Mouse (Mus musculus) spleen, adult 18-20 months (tissue): ENCODE data around the gene Casq2.
"Not testable (repeated sequence)": the region's sequence is repeated elsewhere in the genome, so short reads cannot be mapped to it uniquely, and the experiment has no call there.

Experiments used
- DNase-seq, 2 experiments: peaks; one replicate each; pipeline ENCODE4 v3.0.0; 2022; ENCODE audit warnings: mixed read lengths in 2 of 2

Gene Casq2

GRCm38 (mm10) chr3:102138899-102139298 lies 52.7 kb downstream of the Casq2 start:
- DNase-seq: no peak

GRCm38 (mm10) chr3:102140606-102141005 lies 54.4 kb downstream of the Casq2 start:
- DNase-seq: no peak

GRCm38 (mm10) chr3:102141451-102141850 lies 55.2 kb downstream of the Casq2 start:
- DNase-seq: no peak

GRCm38 (mm10) chr3:102141893-102142292 lies 55.7 kb downstream of the Casq2 start:
- no peak for DNase-seq

DNA sequence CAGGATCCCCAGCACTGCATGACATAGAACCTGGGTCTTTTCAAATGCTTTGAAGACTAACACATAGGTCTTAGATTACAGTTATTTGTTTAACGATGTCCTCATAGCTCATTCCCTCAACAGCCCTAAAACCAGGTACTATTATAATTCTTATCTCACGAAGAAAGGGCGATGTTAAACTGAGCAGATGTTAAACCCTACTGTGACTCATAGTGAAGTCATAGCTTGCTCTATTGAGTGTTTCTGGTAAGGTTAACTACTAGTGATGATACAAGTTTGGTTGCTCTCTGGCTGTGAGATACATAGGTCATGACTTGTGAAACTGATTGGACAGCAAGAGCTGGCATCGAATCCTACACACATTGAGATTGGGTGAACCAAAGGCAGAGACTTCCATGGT lies 56.7 kb downstream of the Casq2 start:
- DNase-seq: no peak

- no peak for DNase-seq
These were observed 57.3 kb downstream of the Casq2 start for GRCm38 (mm10) chr3:102143536-102143935.

- DNase-seq: no peak
These were observed 58.2 kb downstream of the Casq2 start for GRCm38 (mm10) chr3:102144401-102144800.

DNA sequence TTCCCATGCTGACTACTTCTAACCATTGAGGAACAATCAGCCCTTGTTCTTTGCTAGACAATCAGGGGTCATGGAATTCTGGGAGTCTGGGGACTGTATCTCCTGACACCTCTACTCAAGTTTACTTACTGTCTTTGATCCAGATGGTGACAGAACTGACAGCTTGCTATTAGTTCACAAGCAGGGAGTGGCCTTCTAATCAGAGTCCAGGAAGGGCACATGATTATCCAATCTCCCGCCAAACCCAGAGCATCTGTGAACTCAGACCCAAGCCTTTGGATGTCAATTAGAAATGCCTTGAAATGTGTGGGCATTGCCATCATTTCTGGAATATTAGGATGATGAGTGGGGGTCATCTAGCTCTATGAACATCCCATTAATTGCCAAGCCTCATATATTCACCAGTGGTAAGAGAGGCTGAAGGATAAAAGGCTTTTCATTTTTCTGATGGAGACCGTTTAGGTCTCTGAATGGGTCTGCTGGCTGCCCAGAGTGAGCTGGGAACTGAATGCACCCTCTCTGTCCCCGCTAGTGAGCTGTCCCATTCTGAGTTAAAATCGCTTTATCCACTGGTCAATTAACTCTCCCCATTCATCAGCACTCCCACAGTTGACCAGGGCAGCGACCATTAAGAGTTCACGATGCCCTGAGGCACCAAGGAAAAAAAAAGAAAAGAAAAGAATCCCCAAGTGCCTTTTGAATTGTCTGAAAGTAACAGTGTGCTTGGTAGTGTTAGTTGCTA lies 59.6 kb downstream of the Casq2 start:
- no peak for DNase-seq

DNA sequence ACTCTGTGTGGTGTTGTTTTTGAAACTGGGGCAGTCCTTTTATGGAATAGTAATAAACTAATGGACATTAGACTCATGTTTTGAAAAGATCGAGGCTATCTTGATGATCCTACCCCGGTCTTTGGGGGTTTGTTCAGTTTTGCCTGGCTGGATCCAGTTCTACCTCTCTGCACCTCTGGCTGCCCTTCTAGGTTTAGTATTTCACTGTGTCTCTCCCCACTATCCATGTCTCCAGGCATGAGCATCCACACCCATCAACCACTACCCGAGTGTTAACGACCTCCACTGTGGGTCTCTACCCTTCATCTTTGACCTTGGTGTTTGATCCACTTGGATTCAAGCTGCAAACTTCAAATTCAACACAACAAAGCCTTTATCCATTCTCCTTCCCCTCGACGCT lies 60.2 kb downstream of the Casq2 start:
- no peak for DNase-seq

- DNase-seq: no peak
These were observed 61.0 kb downstream of the Casq2 start for GRCm38 (mm10) chr3:102147189-102147588.

DNA sequence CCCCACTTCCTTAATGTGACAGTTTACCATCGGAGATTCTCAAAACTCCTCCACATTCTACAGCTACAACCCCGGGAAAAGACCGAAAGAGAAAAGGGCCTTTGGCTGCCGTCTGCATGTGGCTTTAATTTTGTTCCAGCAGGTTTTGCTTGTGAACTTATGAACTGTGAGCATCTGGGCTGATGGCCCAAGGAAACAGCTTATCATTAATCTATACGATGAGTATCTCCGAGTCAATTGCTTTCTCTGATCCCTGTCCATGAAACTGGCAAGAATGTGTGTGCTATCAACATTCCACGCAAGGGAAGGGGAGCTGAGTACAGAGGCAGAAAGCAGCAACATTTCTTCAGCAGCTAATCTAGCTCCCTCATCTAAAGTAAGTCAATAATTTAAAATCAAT lies 63.7 kb downstream of the Casq2 start:
- no peak for DNase-seq

DNA sequence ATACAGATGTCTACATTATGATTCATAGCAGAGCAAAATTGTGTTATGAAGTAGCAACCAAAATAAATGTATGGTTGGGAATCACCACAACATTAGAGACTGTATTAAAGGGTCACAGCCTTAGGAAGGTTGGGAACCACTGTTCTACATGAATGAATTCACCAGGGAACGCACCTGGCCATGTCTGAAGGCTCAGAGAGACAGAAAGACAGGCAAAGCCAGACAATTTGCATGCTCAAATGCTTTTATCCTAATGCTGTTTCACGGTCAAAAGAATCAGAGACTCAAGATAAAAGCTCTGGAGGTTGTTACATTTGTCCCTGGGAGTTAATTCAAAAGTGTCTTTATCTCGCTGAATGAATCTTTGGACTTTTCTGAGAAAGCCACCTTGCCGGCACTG lies 65.6 kb downstream of the Casq2 start:
- DNase-seq: no peak

DNA sequence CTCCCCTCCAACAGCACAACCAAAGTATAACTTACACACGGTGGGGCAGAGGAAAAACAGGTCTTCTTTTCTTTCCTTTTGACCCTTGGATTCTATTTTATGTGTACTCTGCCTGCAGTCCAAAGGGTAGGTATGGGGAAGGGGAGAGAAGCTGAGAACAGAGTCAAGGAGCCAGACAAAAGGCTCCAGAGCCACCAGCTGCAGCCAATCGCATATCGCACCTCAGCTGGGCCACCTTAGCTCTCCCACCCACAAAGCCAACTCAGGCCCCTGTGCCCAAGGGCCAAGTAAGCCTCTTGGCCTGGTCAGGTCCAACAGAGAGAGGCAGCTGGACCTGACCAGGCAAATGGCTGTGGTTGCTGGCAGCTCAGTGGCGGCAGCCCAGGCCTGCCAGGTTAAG lies 66.3 kb downstream of the Casq2 start:
- DNase-seq: no peak

GRCm38 (mm10) chr3:102152872-102153271 lies 66.7 kb downstream of the Casq2 start:
- no peak for DNase-seq

GRCm38 (mm10) chr3:102154107-102154506 lies 67.9 kb downstream of the Casq2 start:
- DNase-seq: no peak

DNA sequence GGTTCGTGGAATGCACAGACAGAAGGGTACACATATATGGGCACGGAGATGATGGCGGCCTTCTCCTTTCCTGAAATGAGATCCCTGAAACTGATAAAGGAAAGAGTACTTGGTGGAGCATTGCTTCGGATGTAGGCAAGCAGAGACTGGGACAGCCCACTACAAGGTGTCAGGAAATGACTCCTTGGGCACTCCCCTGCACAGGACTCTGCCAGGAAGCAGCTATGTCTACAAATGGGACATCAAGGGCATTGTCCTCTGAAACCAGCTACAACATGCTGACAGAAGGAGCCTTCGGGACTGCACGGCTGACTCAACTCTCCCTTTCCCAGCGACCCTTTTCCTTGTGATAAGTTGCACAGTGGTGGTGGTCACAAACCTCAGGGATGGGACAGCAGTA lies 70.5 kb downstream of the Casq2 start:
- DNase-seq: no peak

DNA sequence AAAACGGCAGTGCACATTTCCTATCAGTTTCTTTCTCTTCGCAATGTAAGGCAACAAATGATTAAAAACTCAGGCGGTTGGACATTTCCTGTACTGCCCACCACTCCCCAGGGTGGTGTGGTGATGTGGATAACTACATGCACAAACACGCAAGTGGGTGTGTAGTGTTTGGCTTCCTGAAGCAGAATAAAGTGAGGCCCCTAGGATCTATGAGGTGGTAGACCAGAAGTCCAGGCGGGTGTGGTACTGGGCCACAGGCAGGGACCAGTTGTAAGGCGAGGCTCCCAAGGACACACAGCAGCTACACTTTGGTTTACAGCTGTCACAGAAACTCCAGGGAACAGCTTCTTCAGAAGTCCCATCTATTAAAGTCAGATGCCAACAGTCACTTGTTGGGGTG lies 71.4 kb downstream of the Casq2 start:
- no peak for DNase-seq

- DNase-seq: no peak
These were observed 72.7 kb downstream of the Casq2 start for GRCm38 (mm10) chr3:102158759-102159422.

DNA sequence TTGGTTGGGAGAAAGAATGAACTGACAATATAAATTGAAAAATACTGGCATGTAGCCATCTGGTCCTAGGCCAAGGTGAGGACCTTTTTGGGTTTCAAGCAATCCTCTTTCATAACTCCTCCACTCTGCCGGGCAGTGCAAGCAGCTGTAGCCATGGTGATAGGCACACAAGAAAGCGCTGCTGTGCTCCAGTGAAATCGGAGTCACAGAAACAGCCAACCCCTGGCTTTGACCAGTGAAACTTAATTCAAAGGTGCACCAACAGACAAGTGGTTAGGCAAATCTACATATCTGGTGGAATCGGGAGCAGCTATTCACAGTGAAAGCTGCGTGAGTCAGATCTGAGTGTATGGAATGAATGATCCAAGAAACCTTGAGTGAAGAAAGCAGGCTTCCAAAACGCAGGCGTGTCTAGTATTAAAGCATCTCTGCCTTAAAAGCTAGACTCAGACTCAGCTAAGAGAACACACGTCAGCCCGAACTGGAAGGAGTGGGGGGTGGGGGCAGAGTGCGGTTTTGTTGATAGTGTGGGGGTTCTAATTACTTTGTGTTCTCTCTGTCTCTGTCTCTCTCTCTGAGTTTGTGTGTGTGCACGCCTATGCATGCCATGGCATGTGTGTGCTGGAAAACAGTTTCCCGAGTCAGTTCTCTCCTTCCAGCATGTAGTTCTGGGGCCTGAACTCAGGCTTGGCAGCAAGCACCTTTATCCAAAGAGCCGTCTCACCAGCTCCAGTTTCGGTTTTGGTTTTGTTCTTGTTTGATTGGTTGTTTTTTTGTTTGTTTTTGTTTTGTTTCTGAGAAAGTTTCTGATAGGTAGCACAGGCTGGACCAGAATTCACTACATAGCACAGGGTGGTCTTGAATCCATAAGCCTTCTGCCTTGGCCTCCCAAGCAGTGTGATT lies 73.5 kb downstream of the Casq2 start:
- no peak for DNase-seq

- DNase-seq: not testable (repeated sequence)
These were observed 77.6 kb downstream of the Casq2 start for GRCm38 (mm10) chr3:102163861-102164260.

DNA sequence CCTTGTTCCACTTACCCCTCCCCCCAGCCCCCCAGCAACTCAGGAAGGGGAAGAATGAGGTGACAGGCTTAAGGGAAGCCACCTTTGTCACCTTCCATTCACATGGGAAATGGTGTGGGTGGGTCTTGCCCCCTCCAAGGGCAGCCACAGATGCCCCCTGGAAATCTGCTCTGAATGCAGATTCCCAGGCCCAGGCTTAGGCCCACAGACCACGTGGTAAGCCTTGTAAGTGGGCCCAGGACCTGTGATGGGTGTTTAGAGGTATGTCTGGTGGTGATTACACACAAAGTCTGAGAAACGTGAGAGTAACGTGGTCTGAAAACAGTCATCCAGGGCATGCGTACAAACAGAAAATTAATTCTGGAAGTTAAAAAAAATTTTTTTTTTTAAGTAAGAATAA lies 78.7 kb downstream of the Casq2 start:
- no peak for DNase-seq

DNA sequence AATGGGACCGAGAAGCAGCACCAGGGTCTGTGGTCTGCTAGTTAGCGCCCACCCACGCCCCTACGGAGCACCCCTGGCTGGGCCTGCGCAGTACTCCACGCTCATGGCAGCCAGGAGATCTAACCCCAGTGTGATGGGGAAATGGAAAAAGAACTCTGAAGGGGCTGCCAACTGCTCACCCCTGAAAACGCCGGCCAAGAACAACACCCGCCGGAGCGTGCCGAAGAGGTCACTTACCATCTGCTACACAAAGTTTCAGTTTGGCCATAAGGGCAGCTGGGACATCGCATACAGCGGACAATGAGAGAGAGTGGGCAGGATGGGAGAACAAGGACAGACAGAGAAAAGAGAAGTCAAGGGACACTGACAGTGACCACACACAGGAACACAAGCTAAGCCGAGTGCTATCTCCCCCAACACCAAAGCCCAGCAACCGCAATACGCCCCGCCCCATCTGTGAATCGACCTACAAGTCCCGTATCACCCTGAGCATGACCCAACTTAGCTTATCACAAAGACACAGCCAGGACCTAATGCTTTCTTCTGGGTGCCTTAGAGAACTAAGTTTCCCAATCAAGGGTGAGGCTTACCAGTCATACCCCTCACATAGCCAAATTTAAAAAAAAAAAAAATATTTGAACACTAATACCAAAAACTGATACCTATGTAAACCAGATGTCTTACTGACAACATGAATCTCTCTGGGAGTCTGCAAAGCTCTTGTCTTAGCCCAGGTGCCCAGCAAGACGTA lies 79.5 kb downstream of the Casq2 start:
- no peak for DNase-seq

DNA sequence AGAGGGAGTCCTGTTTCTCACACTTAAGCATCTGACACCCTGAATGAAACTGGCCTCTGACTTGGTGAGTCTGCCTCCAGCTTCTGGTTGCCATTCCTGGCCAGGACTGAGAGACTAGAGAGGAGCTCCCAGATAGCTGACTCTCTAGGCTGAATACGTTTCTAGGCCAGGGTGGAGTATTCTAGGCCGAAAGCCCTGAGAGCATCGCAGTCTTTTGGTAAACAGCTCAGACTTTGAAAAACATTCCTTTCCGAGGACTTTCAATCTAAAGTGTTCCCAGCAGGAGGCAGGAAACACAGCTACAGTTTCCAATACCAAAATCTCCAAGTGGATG lies 80.0 kb downstream of the Casq2 start:
- DNase-seq: no peak
